15 mouse cellular contexts compared by ENCODE assay signal in genomic region chr3:66690906-66691522, GRCm38 (mm10).
DNase-seq lines count a peak whose midpoint lies in the region; ATAC-seq and TF ChIP-seq lines count a peak whose summit lies in the region.
"Had no signal": no experiment of that assay in that cellular context is flagged by ENCODE, and none has a peak within 500 bp of the region (broad histone marks: within the 10 kb centered on the region; RNA-seq: fewer than 3 reads in every experiment).

No protein-coding gene starts in this region.

- 62% methylated on average over 10 of the region's 10 CpGs for WGBS in liver, postnatal 0 days (ENCODE audit: insufficient replicate concordance)

- ATAC-seq in liver, postnatal 0 days: no peak
- ATAC-seq: activated CD4-positive, CD25-positive, alpha-beta regulatory T cell, adult 4 months; hindbrain, embryonic 16.5 days had no signal

- no peaks in the 10 kb centered on the region for H3K36me3 ChIP-seq in liver, postnatal 0 days (replicated peaks; ENCODE audit: insufficient read depth, low read length)

- H3K27me3 ChIP-seq in liver, postnatal 0 days (ENCODE audit: insufficient read depth, low read length): no peaks in the 10 kb centered on the region

- peak; percentile 54 to 65 for DNase-seq in cerebellum, postnatal 10 days
- DNase-seq in cerebellum, adult 11 months: no peak
- DNase-seq in liver (peak; percentile 10), A20 (ENCODE audit: low read depth, low spot score) (peak; percentile 32)
- DNase-seq in liver, postnatal 0 days: no peak
- DNase-seq in adrenal gland, adult 8-10 months: peak; percentile 7
- DNase-seq in layer of hippocampus, postnatal 36 days: no peak
- no peak for DNase-seq in Muller cell, postnatal 12 days (ENCODE audit: inconsistent ontology term)
- DNase-seq: embryo, embryonic 11 days; heart, adult 18-20 months; layer of hippocampus, adult 9-11 months; thymus, adult 2 months had no signal

- no peak for TF ChIP-seq EP300 in liver, postnatal 0 days (IDR thresholded peaks at IDR 0.05; ENCODE audit: low read depth)

- no peaks in the 10 kb centered on the region for H3K9me3 ChIP-seq in liver, postnatal 0 days (ENCODE audit: low read length)

- no peak overlapping the region for H3K4me3 ChIP-seq in liver, postnatal 0 days (ENCODE audit: low read depth, low read length)

- H3K9ac ChIP-seq in liver, postnatal 0 days (replicated peaks): no peak overlapping the region
- H3K9ac ChIP-seq: liver, embryonic 14.5 days had no signal

- H3K4me1 ChIP-seq in liver, postnatal 0 days (ENCODE audit: insufficient read depth): no peaks in the 10 kb centered on the region

- H3K27ac ChIP-seq in liver, postnatal 0 days (ENCODE audit: low read depth): no peak overlapping the region
- H3K27ac ChIP-seq: liver, embryonic 14.5 days had no signal

- no peak overlapping the region for H3K4me2 ChIP-seq in liver, postnatal 0 days (ENCODE audit: low read depth, low read length)

- no peak for TF ChIP-seq CTCF in liver, postnatal 0 days (IDR thresholded peaks at IDR 0.05; ENCODE audit: low read depth)

Comparison
In these comparisons a context has a peak if more than half of its experiments do, and no peak if none do; other contexts are left out.
1. DNase-seq: peak in cerebellum, postnatal 10 days (2 of 2), liver (single experiment), A20 (single experiment) and adrenal gland, adult 8-10 months (single experiment); none in cerebellum, adult 11 months (single experiment), liver, postnatal 0 days (single experiment), layer of hippocampus, postnatal 36 days (0 of 2) and Muller cell, postnatal 12 days (single experiment).